Mouse (Mus musculus) thymus, adult 18-20 months (tissue): ENCODE data around the gene Raver2.
A peak's percentile ranks its signal among the peaks of the same experiment; 100 is the strongest.

Source experiments
- DNase-seq, 2 experiments: peaks; one replicate each; pipeline ENCODE4 v3.0.0; 2022; ENCODE audit warnings: mixed read lengths in 2 of 2

The Raver2 gene

DNA sequence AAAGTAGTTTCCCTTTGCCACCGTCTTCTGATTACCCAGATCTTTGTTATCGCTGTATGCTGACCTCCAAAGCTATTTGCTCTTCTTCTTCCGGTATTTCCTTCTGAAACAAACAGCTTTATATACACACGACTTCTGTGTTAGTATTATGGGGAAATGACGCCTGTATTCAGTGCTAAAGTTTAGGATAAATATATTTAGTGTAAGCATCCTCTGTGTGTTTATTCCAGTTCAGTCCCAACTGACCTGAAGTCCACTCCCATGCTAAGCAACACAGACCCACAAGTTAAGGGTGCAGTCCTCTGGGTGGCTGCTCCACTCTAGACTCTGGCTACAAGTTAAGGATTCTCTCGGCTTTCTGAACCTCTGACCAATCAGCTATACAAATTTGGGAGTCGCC, 52.2 kb downstream of the Raver2 start:
- no peak for DNase-seq

GRCm38 (mm10) chr4:101135013-101135412, 66.2 kb downstream of the Raver2 start:
- DNase-seq: no peak

- DNase-seq: no peak
Measured at GRCm38 (mm10) chr4:101135909-101136308, 67.1 kb downstream of the Raver2 start.

DNA sequence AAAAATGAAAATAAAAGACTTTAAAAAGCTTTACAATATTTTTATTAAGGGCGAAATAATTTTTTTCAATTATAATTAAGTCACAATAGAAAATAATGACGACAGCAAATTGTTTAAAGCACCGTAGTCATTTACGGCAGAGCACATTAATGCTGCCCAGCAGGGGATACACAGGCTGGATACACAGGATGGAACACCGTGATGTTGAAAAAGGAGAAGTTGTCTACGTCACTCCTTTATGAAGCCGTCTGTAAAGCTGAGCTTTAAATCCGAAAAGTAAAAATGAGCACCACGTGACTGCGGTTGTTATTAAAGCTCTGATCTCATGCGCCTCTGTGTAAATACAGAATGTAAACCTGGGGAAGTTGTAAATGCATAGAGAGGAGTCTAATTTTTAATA, 69.2 kb downstream of the Raver2 start:
- no peak for DNase-seq

DNA sequence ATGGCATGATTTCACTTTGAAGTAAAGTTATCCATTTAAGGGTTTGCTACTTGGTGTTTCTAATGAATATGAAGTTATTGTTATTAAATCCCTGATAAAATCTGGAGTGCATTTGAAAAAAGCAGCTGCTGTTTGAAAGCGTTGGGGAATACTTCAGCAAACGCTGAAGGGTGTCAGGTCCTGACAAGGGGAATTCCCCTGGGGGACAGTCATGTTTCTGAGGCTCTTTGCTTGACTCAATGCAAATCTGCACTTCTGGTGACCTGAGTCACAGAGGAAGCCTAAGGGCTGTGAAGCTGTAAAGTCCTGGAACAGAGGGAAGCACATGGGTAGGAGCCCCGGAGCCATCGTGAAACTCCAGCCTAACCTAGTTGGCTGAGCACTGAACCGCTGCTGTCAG, 73.0 kb downstream of the Raver2 start:
- no peak for DNase-seq

GRCm38 (mm10) chr4:101143901-101144300, 75.1 kb downstream of the Raver2 start:
- no peak for DNase-seq

- no peak for DNase-seq
Measured at GRCm38 (mm10) chr4:101144361-101144760, 75.6 kb downstream of the Raver2 start.

GRCm38 (mm10) chr4:101144790-101145189, 76.0 kb downstream of the Raver2 start:
- DNase-seq: no peak

- peak in 1 of 2 experiments; percentile 44 for DNase-seq
Measured at GRCm38 (mm10) chr4:101146047-101146745, 77.4 kb downstream of the Raver2 start.

- DNase-seq: no peak
Measured at GRCm38 (mm10) chr4:101146891-101147655, 78.3 kb downstream of the Raver2 start.

DNA sequence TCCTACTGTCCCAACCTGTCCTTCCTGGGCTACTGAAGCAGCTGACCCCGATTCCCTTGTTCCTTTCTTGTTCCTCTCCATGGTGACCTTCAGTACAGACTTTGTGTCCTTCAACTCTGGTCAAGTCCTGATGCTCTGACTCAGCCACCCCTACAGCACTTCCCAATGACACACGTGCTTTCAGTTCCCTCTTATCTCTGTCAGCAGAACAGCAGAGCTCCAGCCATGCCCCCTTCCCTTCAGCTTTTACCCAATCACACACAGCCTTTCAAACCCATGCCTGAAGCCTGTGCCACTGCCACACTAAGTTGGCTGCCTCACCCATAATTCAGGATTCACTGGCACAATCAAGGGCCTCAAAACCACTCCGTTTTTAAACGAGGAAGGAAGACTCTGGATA, 86.8 kb downstream of the Raver2 start:
- DNase-seq: no peak

- DNase-seq: no peak
Measured at GRCm38 (mm10) chr4:101157476-101157875, 88.7 kb downstream of the Raver2 start.

- DNase-seq: no peak
Measured at GRCm38 (mm10) chr4:101158282-101158681, 89.5 kb downstream of the Raver2 start.

DNA sequence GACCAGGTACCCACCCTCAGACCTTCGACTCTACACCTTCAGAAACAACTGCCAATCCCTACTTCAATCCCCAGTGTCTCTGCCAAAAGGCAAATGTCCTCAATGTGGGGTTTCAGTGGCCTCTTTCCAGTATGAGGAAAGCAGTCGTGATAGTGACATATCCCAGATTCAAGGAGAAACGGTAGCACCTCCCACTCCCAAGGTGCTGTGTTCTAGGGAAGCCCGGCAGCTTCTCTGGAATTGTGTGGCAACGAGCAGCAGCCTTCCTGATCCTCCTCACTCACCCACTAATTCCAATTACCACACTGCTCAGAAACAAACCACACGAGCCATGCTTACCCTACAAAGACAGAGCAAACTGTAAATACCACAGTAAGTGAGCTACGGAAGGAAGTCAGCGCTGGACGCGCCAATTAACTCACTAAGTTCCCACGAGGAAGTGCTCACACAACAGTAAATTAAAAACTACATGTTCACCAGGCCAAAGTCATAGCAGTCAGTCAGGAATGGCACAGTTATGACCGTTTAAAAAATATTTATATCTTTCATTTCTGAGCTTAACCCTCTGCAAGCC, 90.5 kb downstream of the Raver2 start:
- DNase-seq: no peak

GRCm38 (mm10) chr4:101160821-101161220, 92.0 kb downstream of the Raver2 start:
- no peak for DNase-seq

GRCm38 (mm10) chr4:101164189-101164588, 95.4 kb downstream of the Raver2 start:
- DNase-seq: no peak

- no peak for DNase-seq
Measured at GRCm38 (mm10) chr4:101164673-101165072, 95.9 kb downstream of the Raver2 start.

DNA sequence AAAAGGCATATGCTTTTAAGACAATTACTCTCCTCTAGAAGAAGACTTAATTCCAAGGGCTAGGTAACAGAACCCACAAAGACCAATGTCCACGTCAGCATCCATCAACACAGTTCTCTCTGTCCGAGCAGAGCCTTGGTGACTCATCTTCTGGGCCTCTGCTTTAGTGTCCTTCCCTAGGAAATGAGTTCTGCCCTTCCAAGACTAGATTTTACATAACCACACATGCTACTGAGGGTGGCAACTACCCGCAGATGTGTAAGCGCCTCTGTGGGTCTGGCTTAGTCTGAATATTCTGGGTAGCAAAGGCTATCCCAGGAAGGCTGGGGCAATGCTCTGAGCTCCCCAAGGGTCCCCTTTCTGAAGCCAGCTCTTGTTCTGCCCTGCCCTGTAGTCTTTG, 97.0 kb downstream of the Raver2 start:
- DNase-seq: no peak

DNA sequence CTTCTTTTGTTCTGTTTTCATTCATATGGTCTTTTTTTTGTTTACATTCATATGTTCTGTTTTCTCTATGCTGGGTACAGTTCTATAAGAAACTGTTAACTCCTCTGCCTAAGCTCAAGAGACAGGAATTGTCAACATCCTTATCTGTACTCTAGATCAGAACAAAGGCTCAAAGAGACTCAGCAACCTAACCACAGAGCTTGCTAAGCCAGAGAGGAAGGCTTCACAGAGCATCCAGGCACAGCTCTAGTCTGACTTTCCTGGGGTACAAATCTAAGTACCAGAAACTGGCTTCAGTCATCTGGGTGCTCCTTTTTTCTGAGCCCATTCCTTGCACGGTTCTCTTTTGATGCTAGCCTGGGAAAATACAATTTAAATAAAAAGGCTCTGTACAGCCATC, 99.0 kb downstream of the Raver2 start:
- DNase-seq: peak in 1 of 2 experiments; percentile 49

GRCm38 (mm10) chr4:101168189-101168778, 99.5 kb downstream of the Raver2 start:
- DNase-seq: peak in 1 of 2 experiments; percentile 61

- no peak for DNase-seq
Measured at GRCm38 (mm10) chr4:101172738-101173137, 104.0 kb downstream of the Raver2 start.

DNA sequence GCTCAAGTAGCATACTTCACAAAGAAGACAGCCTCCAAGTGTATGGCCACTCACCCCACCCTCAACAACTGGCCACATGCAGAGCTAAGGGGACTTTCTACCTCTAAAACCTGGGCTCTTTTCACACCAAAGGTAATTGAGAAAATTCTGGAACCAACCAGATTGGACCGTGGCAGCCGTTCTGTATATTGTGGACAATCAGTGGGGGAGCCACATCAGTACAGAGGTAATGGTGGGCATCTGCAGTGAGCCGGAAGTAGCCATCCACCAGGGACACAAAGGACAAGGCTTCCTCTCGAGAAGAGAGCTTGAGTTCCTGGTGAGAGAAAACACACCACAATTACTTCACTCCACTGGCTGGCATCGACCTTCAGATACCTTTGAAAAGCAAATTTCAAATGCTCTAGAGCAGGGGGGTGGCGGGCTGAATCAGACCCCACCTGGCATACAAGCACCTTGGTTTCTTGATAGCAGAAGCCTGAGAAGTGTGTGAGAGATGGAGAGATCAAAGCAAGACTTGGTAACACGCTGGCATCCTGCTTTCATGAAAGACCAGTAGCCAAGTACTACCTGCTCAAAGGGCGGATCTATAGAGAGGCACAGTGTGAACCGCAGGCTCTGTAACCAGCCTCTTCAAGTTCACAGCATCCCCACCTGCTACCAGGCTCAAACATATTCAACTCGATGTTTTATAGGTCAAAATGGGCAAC, 106.3 kb downstream of the Raver2 start:
- peak in 1 of 2 experiments; percentile 56 for DNase-seq

GRCm38 (mm10) chr4:101176123-101176522, 107.3 kb downstream of the Raver2 start:
- no peak for DNase-seq
